Comparison of ENCODE assay signal across 9 mouse cellular contexts in the genomic region with DNA sequence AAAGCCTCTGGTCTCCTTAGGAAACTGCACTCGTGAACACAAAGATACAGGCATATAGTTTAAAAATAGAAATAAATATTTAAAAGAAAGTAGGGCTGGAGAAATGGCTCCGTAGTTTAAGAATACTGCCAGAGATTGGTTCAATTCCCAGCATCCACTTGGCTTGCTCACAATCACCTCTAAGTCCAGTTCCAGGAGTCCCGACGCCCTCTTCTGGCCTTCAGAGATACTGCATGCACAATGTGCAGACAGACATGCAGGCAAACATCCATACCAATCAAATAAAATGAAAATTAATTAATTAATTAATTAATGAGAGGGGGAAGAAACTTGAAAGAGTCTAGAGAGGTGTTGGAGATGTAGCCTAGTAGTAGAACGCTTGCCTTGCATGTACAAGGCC.
DNase-seq lines count a peak whose midpoint lies in the region; ATAC-seq lines count a peak whose summit lies in the region.
"Had no signal": no experiment of that assay in that cellular context is flagged by ENCODE, and none has a peak within 500 bp of the region (broad histone marks: within the 10 kb centered on the region; RNA-seq: fewer than 3 reads in every experiment).

No protein-coding gene starts in this region.

- intact Hi-C loops in left cerebral cortex, postnatal 25 days (cut with DNase I), result loop anchor here (5.0 to 10.0 kb wide), 2 partner anchors 75 to 92 kb away; no protein-coding TSS in a partner anchor
- intact Hi-C loops in heart, postnatal 14 days (cut with DNase I), result no loop called here

- H3K4me3 ChIP-seq in midbrain, embryonic 12.5 days, result 0 out of 2 replicates have a peak overlapping the region, but pooled peaks have one; percentile 86
- no peak overlapping the region for H3K4me3 ChIP-seq in midbrain, embryonic 16.5 days (ENCODE audit: low read depth, low read length)
- no peak overlapping the region for H3K4me3 ChIP-seq in embryonic facial prominence, embryonic 11.5 days (ENCODE audit: low read depth, low read length)

- peak overlapping the region; percentile 85; the same call in 1 of the 2 replicates for H3K4me2 ChIP-seq in midbrain, embryonic 12.5 days (replicated peaks)
- H3K4me2 ChIP-seq in midbrain, embryonic 16.5 days (ENCODE audit: low read length), result no peak overlapping the region
- no peak overlapping the region for H3K4me2 ChIP-seq in embryonic facial prominence, embryonic 11.5 days (ENCODE audit: low read depth, low read length)

- ATAC-seq in midbrain, embryonic 12.5 days (ENCODE audit: low FRiP score, low read depth), result no peak
- ATAC-seq in midbrain, embryonic 16.5 days, result no peak
- no peak for ATAC-seq in embryonic facial prominence, embryonic 11.5 days (replicated peaks; ENCODE audit: insufficient number of reproducible peaks, low FRiP score, low TSS enrichment, low read depth)

- H3K4me1 ChIP-seq in midbrain, embryonic 12.5 days, result peaks cover 74% of the 10 kb centered on the region
- peaks cover 34% of the 10 kb centered on the region for H3K4me1 ChIP-seq in midbrain, embryonic 16.5 days (ENCODE audit: control insufficient read depth, insufficient read depth, low read length)
- no peaks in the 10 kb centered on the region; the same call in none of the 2 replicates for H3K4me1 ChIP-seq in embryonic facial prominence, embryonic 11.5 days (ENCODE audit: control insufficient read depth, insufficient read depth, low read length)

- 37% methylated on average over 5 of the region's 5 CpGs for WGBS in midbrain, embryonic 12.5 days
- WGBS in midbrain, embryonic 16.5 days, result 34% methylated on average over 5 of the region's 5 CpGs
- WGBS in embryonic facial prominence, embryonic 11.5 days, result 33% methylated on average over 5 of the region's 5 CpGs

- no peak overlapping the region for H3K27ac ChIP-seq in midbrain, embryonic 12.5 days (replicated peaks)
- H3K27ac ChIP-seq in midbrain, embryonic 16.5 days (ENCODE audit: low read length), result no peak overlapping the region
- H3K27ac ChIP-seq in embryonic facial prominence, embryonic 11.5 days (replicated peaks; ENCODE audit: low read depth, low read length), result no peak overlapping the region

- no peaks in the 10 kb centered on the region for H3K36me3 ChIP-seq in midbrain, embryonic 12.5 days
- H3K36me3 ChIP-seq in midbrain, embryonic 16.5 days (ENCODE audit: control insufficient read depth, insufficient read depth, low read length), result no peaks in the 10 kb centered on the region
- H3K36me3 ChIP-seq in embryonic facial prominence, embryonic 11.5 days (replicated peaks; ENCODE audit: control insufficient read depth, insufficient read depth, low read depth, low read length), result no peaks in the 10 kb centered on the region
- no peaks in the 10 kb centered on the region for H3K36me3 ChIP-seq in splenic B cell, adult 2 months (ENCODE audit: control insufficient read depth, insufficient read depth, low read length, poor library complexity, severe bottlenecking)

- H3K27me3 ChIP-seq in midbrain, embryonic 12.5 days, result peaks cover 22% of the 10 kb centered on the region
- peaks cover 5% of the 10 kb centered on the region; the same call in 1 of the 2 replicates for H3K27me3 ChIP-seq in midbrain, embryonic 16.5 days (ENCODE audit: control insufficient read depth, insufficient read depth, low read depth, low read length)
- H3K27me3 ChIP-seq in embryonic facial prominence, embryonic 11.5 days (ENCODE audit: control insufficient read depth, insufficient read depth, low read length), result no peaks in the 10 kb centered on the region
- no peaks in the 10 kb centered on the region for H3K27me3 ChIP-seq in splenic B cell, adult 2 months (ENCODE audit: control insufficient read depth, insufficient read depth, low read length, poor library complexity, severe bottlenecking)

- peak; percentile 40 for DNase-seq in heart, postnatal 4 days
- DNase-seq in heart, adult 18-20 months, result no peak
- DNase-seq in embryonic facial prominence, embryonic 11.5 days (ENCODE audit: low spot score), result peak; percentile 43
- DNase-seq in splenic B cell, adult 2 months (ENCODE audit: low read depth, low spot score), result peak; percentile 15
- no peak for DNase-seq in left cerebral cortex, postnatal 25 days (ENCODE audit: low spot score in 2 of 2)
- DNase-seq in heart, postnatal 14 days, result no peak
- DNase-seq: spleen, adult 18-20 months had no signal

- H3K9ac ChIP-seq in midbrain, embryonic 12.5 days (replicated peaks), result no peak overlapping the region
- H3K9ac ChIP-seq in midbrain, embryonic 16.5 days (ENCODE audit: low read depth, low read length), result no peak overlapping the region
- H3K9ac ChIP-seq in embryonic facial prominence, embryonic 11.5 days (replicated peaks; ENCODE audit: low read length), result no peak overlapping the region

- H3K9me3 ChIP-seq in midbrain, embryonic 12.5 days, result no peaks in the 10 kb centered on the region
- H3K9me3 ChIP-seq in midbrain, embryonic 16.5 days (replicated peaks; ENCODE audit: control insufficient read depth, low read length, poor library complexity, severe bottlenecking), result no peaks in the 10 kb centered on the region; the same call in 1 of the 2 replicates
- H3K9me3 ChIP-seq in embryonic facial prominence, embryonic 11.5 days (replicated peaks; ENCODE audit: control insufficient read depth, low read length), result no peaks in the 10 kb centered on the region

Comparison
In these comparisons a context has a peak if more than half of its experiments do, and no peak if none do; other contexts are left out.
1. DNase-seq: peak in heart, postnatal 4 days (single experiment), embryonic facial prominence, embryonic 11.5 days (single experiment) and splenic B cell, adult 2 months (single experiment); none in heart, adult 18-20 months (0 of 2), left cerebral cortex, postnatal 25 days (0 of 2) and heart, postnatal 14 days (0 of 2).